Mouse (Mus musculus) forebrain, embryonic 11.5 days (tissue): ENCODE measurements around the gene Maml1. TPM values are rescaled to one million over a fixed set of nuclear protein-coding genes. Genes with fewer than 3 reads are reported as not detected.

Experiments used
- ATAC-seq: fragments of 200-750 bp; cut with Nextera tagmentation; replicated peaks from 2 replicates; pipeline ENCODE4 v1.8.0; 2017; ENCODE audit warnings: moderate TSS enrichment; ENCODE audit not compliant: low FRiP score
- DNase-seq: peaks from one replicate; pipeline ENCODE4 v3.0.0-alpha.2; 2017; ENCODE audit warnings: low spot score
- H3K27ac ChIP-seq: fragments of 300-500 bp; sonication (generic); 2 replicates; pipeline ENCODE4 v1.5.1; 2014; ENCODE audit warnings: low read depth, low read length
- H3K27me3 ChIP-seq: fragments of 300-500 bp; sonication (generic); 2 replicates; pipeline ENCODE4 v1.6.1; 2014; ENCODE audit warnings: mild to moderate bottlenecking, low read length, mixed read lengths; ENCODE audit not compliant: control insufficient read depth, insufficient read depth
- H3K36me3 ChIP-seq: fragments of 300-500 bp; sonication (generic); 2 replicates; pipeline ENCODE4 v1.6.1; 2014; ENCODE audit warnings: mild to moderate bottlenecking, low read length, moderate library complexity, mixed read lengths; ENCODE audit not compliant: control insufficient read depth, insufficient read depth
- H3K4me1 ChIP-seq: fragments of 300-500 bp; sonication (generic); replicated peaks from 2 replicates; pipeline ENCODE4 v1.6.1; 2014; ENCODE audit warnings: low read length, mixed read lengths; ENCODE audit not compliant: control insufficient read depth, insufficient read depth
- H3K4me2 ChIP-seq: fragments of 300-500 bp; sonication (generic); 2 replicates; pipeline ENCODE4 v1.6.1; 2014; ENCODE audit warnings: low read depth, mild to moderate bottlenecking, low read length, moderate library complexity, mixed read lengths; ENCODE audit not compliant: severe bottlenecking
- H3K4me3 ChIP-seq: fragments of 300-500 bp; sonication (generic); 2 replicates; pipeline ENCODE4 v1.5.1; 2014; ENCODE audit warnings: low read depth, low read length
- H3K9ac ChIP-seq: fragments of 300-500 bp; sonication (generic); 2 replicates; pipeline ENCODE4 v1.6.1; 2014; ENCODE audit warnings: low read length
- H3K9me3 ChIP-seq: fragments of 300-500 bp; sonication (generic); 2 replicates; pipeline ENCODE4 v1.6.1; 2016; ENCODE audit warnings: low read length, mixed read lengths; ENCODE audit not compliant: control insufficient read depth
- WGBS: fragments of 180-500 bp; shearing (Covaris S2); extraction: QIAGEN DNeasy Blood & Tissue Kit; methylation state at CpG from one replicate; pipeline ENCODE4 v1.1.7; 2014; 5-methylcytosine and 5-hydroxymethylcytosine counted together
- polyA plus RNA-seq: library from polyadenylated mRNA; unstranded; fragments of >200 nt; fragmentation: Nextera tagmentation; extraction: Ambion mirVana; gene quantifications from 2 replicates; pipeline ENCODE4 v1.2.1, GENCODE M21; 2014

Maml1 gene
- polyA plus RNA-seq, 1 experiment from 2014 or later, result 10.0 TPM

GRCm38 (mm10) chr11:50258310-50258709 is 33.8 kb downstream of the Maml1 start:
- H3K36me3 ChIP-seq, result peaks cover 18% of the 10 kb centered on the region
- H3K9ac ChIP-seq, result no peak overlapping the region
- H3K4me2 ChIP-seq, result no peak overlapping the region
- no peaks in the 10 kb centered on the region for H3K4me1 ChIP-seq
- H3K27ac ChIP-seq, result no peak overlapping the region
- 84% methylated on average over 7 of the region's 7 CpGs for WGBS
- ATAC-seq, result no peak
- H3K27me3 ChIP-seq, result no peaks in the 10 kb centered on the region
- DNase-seq, result no peak
- no peak overlapping the region for H3K4me3 ChIP-seq
- no peaks in the 10 kb centered on the region for H3K9me3 ChIP-seq

- H3K4me1 ChIP-seq, result no peaks in the 10 kb centered on the region
- no peak overlapping the region for H3K4me3 ChIP-seq
- DNase-seq (no peak), ATAC-seq (no peak)
- no peak overlapping the region for H3K4me2 ChIP-seq
- H3K27me3 ChIP-seq, result no peaks in the 10 kb centered on the region
- WGBS, result 89% methylated on average over 7 of the region's 7 CpGs
- no peak overlapping the region for H3K9ac ChIP-seq
- H3K27ac ChIP-seq, result no peak overlapping the region
- no peaks in the 10 kb centered on the region for H3K9me3 ChIP-seq
- peaks cover 10% of the 10 kb centered on the region; the same call in 1 of the 2 replicates for H3K36me3 ChIP-seq
Measured at GRCm38 (mm10) chr11:50256615-50257014, 35.5 kb downstream of the Maml1 start.

- DNase-seq (no peak), ATAC-seq (no peak)
- Histone ChIP-seq H3K27ac (no peak overlapping the region), H3K4me2 (no peak overlapping the region), H3K9me3 (no peaks in the 10 kb centered on the region), H3K4me1 (no peaks in the 10 kb centered on the region), H3K4me3 (no peak overlapping the region), H3K36me3 (peaks cover 10% of the 10 kb centered on the region; the same call in 1 of the 2 replicates), H3K27me3 (no peaks in the 10 kb centered on the region), H3K9ac (no peak overlapping the region)
- 82% methylated on average over 12 of the region's 12 CpGs for WGBS
Measured at GRCm38 (mm10) chr11:50254010-50254580, 38.0 kb downstream of the Maml1 start.

- Histone ChIP-seq H3K36me3 (peaks cover 7% of the 10 kb centered on the region; the same call in 1 of the 2 replicates), H3K27ac (no peak overlapping the region), H3K4me2 (no peak overlapping the region), H3K4me3 (no peak overlapping the region), H3K9me3 (no peaks in the 10 kb centered on the region), H3K27me3 (no peaks in the 10 kb centered on the region), H3K9ac (no peak overlapping the region), H3K4me1 (no peaks in the 10 kb centered on the region)
- 71% methylated on average over 1 of the region's 1 CpGs for WGBS
- no peak for DNase-seq
- ATAC-seq, result no peak
Measured at GRCm38 (mm10) chr11:50253393-50253792, 38.7 kb downstream of the Maml1 start.

- Histone ChIP-seq H3K27ac (no peak overlapping the region), H3K36me3 (peaks cover 6% of the 10 kb centered on the region; the same call in 1 of the 2 replicates)
Measured at GRCm38 (mm10) chr11:50252684-50253265, 39.3 kb downstream of the Maml1 start.

GRCm38 (mm10) chr11:50252166-50252565 is 39.9 kb downstream of the Maml1 start:
- no peaks in the 10 kb centered on the region for H3K9me3 ChIP-seq
- H3K27ac ChIP-seq, result no peak overlapping the region
- no peaks in the 10 kb centered on the region for H3K27me3 ChIP-seq
- H3K4me1 ChIP-seq, result no peaks in the 10 kb centered on the region
- no peak overlapping the region for H3K4me3 ChIP-seq
- H3K4me2 ChIP-seq, result no peak overlapping the region
- H3K36me3 ChIP-seq, result peaks cover 2% of the 10 kb centered on the region; the same call in 1 of the 2 replicates
- WGBS, result 71% methylated on average over 3 of the region's 3 CpGs
- H3K9ac ChIP-seq, result no peak overlapping the region
- DNase-seq (no peak), ATAC-seq (no peak)

More at GRCm38 (mm10) chr11:50252684-50253265, 39.3 kb downstream of the Maml1 start:
- no peak overlapping the region for H3K4me3 ChIP-seq
- DNase-seq, result no peak
- 76% methylated on average over 11 of the region's 11 CpGs for WGBS
- H3K27me3 ChIP-seq, result no peaks in the 10 kb centered on the region
- no peak for ATAC-seq
- H3K9ac ChIP-seq, result no peak overlapping the region
- no peaks in the 10 kb centered on the region for H3K9me3 ChIP-seq
- no peak overlapping the region for H3K4me2 ChIP-seq
- no peaks in the 10 kb centered on the region for H3K4me1 ChIP-seq

- no peaks in the 10 kb centered on the region for H3K27me3 ChIP-seq
- no peaks in the 10 kb centered on the region for H3K36me3 ChIP-seq
- H3K4me1 ChIP-seq, result no peaks in the 10 kb centered on the region
- no peak overlapping the region for H3K27ac ChIP-seq
- H3K4me3 ChIP-seq, result no peak overlapping the region
- H3K4me2 ChIP-seq, result no peak overlapping the region
- ATAC-seq (no peak), DNase-seq (no peak)
- no peak overlapping the region for H3K9ac ChIP-seq
- 81% methylated on average over 7 of the region's 7 CpGs for WGBS
- no peaks in the 10 kb centered on the region for H3K9me3 ChIP-seq
Measured at GRCm38 (mm10) chr11:50248473-50249171, 43.5 kb downstream of the Maml1 start.

- no peak overlapping the region for H3K4me2 ChIP-seq
- ATAC-seq (no peak), DNase-seq (no peak)
- H3K27me3 ChIP-seq, result no peaks in the 10 kb centered on the region
- H3K9me3 ChIP-seq, result no peaks in the 10 kb centered on the region
- H3K27ac ChIP-seq, result no peak overlapping the region
- 73% methylated on average over 5 of the region's 5 CpGs for WGBS
- H3K4me3 ChIP-seq, result no peak overlapping the region
- no peaks in the 10 kb centered on the region for H3K4me1 ChIP-seq
- H3K36me3 ChIP-seq, result no peaks in the 10 kb centered on the region
- no peak overlapping the region for H3K9ac ChIP-seq
Measured at GRCm38 (mm10) chr11:50245269-50245668, 46.8 kb downstream of the Maml1 start.
